Mouse (Mus musculus): ENCODE measurements around the gene Alcam. TPM values are rescaled to one million over a fixed set of nuclear protein-coding genes. Genes with fewer than 3 reads are reported as not detected.

Alcam gene
- 1,000 to 10,000 TPM in 2 of 26 experiments, 100 to 1,000 TPM in 24; 136 to 1,652 (median 442) TPM for total RNA-seq (2018; cell fraction: chromatin; rRNA removed)
- total RNA-seq (2018; cell fraction: cytosol; rRNA removed) = 100 to 1,000 TPM in 24 of 26 experiments, 10 to 100 TPM in 2; 85.8 to 258 (median 182) TPM
- 1,000 to 10,000 TPM in 1 of 26 experiments, 100 to 1,000 TPM in 25; 128 to 1,190 (median 364) TPM for total RNA-seq (2018; cell fraction: nucleus; rRNA removed)
- polyA plus RNA-seq (2018) = 108 to 331 TPM (median 162 TPM) in 3 replicates

DNA sequence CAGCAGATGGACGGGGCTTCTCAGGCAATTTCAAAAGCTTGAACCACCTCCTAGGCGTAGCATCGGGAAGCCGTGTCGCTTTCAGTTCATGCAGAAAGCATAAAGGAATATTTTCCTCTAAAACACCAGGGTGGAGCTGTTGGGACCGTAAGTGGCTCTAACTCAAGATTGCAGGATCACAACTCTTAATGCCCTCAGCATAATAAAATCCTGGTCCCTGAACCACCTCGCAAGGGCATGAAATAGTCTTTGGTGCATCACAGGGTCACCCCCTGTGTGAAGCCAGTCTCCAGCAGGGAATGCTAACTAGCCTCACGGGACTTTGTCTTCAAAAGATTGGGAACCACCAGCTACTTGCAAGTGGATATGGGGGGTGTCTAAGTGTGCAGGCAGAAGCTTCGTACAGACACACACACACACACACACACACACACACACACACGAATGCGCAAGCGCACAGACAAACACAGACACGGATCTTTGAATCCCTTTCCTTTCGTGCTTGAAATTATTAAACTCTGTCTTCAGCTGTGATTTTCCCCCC lies at the start of gene Alcam:
Gene Alcam, minus strand, starts transcription at position 104 of the 544 bp plus-strand sequence.
- no peaks in the 10 kb centered on the region for H3K36me3 ChIP-seq (ENCODE audit: inconsistent target)
- peak within 1 kb of the TSS; percentile 86 for H3K27ac ChIP-seq
- 1% methylated on average over 14 of the region's 14 CpGs for WGBS (ENCODE audit: missing documents)
- peaks cover 37% of the 10 kb centered on the region for H3K79me2 ChIP-seq (ENCODE audit: inconsistent target)
- H3K4me3 ChIP-seq (ENCODE audit: inconsistent target) = peak within 1 kb of the TSS; percentile 60

- Histone ChIP-seq H3K4me3 (ENCODE audit: inconsistent target) (no peak overlapping the region), H3K36me3 (ENCODE audit: inconsistent target) (no peaks in the 10 kb centered on the region), H3K79me2 (ENCODE audit: inconsistent target) (no peaks in the 10 kb centered on the region), H3K27ac (no peak overlapping the region)
- 97% methylated on average over 4 of the region's 4 CpGs for WGBS (ENCODE audit: missing documents)
Measured at GRCm38 (mm10) chr16:52498757-52499335, 45.0 kb upstream of the Alcam start.

- no peak overlapping the region for H3K4me3 ChIP-seq (ENCODE audit: inconsistent target)
- WGBS (ENCODE audit: missing documents) = 31% methylated on average over 1 of the region's 1 CpGs
- no peaks in the 10 kb centered on the region for H3K79me2 ChIP-seq (ENCODE audit: inconsistent target)
- H3K27ac ChIP-seq = no peak overlapping the region
- no peaks in the 10 kb centered on the region for H3K36me3 ChIP-seq (ENCODE audit: inconsistent target)
Measured at GRCm38 (mm10) chr16:52490542-52490941, 36.7 kb upstream of the Alcam start.

- H3K4me3 ChIP-seq (ENCODE audit: inconsistent target) = no peak overlapping the region
- peak overlapping the region; percentile 53 for H3K27ac ChIP-seq
- no peaks in the 10 kb centered on the region for H3K79me2 ChIP-seq (ENCODE audit: inconsistent target)
- 13% methylated on average over 4 of the region's 4 CpGs for WGBS (ENCODE audit: missing documents)
- no peaks in the 10 kb centered on the region for H3K36me3 ChIP-seq (ENCODE audit: inconsistent target)
Measured at GRCm38 (mm10) chr16:52474235-52474634, 20.4 kb upstream of the Alcam start.

- 92% methylated on average over 2 of the region's 2 CpGs for WGBS (ENCODE audit: missing documents)
- Histone ChIP-seq H3K27ac (no peak overlapping the region), H3K36me3 (ENCODE audit: inconsistent target) (no peaks in the 10 kb centered on the region), H3K79me2 (ENCODE audit: inconsistent target) (no peaks in the 10 kb centered on the region), H3K4me3 (ENCODE audit: inconsistent target) (no peak overlapping the region)
Measured at GRCm38 (mm10) chr16:52473089-52473488, 19.2 kb upstream of the Alcam start.

DNA sequence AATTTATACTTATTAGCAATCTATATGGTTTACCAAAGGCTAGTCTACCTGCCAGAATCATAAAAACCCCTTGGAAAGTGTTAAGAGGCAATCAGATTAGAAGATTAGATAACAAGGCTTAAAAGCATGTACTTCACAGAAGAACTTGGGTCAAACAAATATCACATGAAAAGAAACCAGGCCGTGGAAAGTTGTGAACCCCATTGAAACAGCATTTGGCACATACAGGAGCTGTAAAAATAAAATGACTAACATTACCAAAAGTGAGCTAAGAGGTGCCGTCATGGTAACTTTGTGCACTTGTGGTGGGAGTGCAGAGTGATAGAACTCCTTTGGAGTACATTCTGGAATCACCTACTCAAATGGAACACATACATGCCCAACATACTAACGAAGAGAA lies 18.8 kb upstream of the Alcam start:
- Histone ChIP-seq H3K27ac (no peak overlapping the region), H3K4me3 (ENCODE audit: inconsistent target) (no peak overlapping the region), H3K79me2 (ENCODE audit: inconsistent target) (no peaks in the 10 kb centered on the region), H3K36me3 (ENCODE audit: inconsistent target) (no peaks in the 10 kb centered on the region)
- WGBS (ENCODE audit: missing documents) = 94% methylated on average over 3 of the region's 3 CpGs

DNA sequence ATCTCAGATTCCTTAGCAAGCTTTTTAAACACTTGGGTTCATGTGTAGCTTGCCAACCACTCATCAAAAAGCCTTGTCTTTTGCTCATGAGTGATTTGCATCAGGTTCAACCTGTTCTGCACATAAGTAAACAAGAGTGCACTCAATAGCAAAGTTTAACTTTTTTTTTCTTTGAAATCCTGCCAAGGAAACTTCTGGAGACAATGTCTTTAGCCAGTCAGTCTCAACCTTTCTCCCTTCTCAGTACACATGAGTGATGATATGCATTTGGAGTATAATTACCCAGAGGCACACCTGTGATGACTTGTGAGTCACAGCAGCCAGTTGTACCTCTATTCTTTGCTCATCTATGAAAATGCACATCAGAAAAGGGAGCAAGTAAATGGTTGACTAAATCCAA lies 18.2 kb upstream of the Alcam start:
- Histone ChIP-seq H3K36me3 (ENCODE audit: inconsistent target) (no peaks in the 10 kb centered on the region), H3K79me2 (ENCODE audit: inconsistent target) (no peaks in the 10 kb centered on the region), H3K4me3 (ENCODE audit: inconsistent target) (no peak overlapping the region)

DNA sequence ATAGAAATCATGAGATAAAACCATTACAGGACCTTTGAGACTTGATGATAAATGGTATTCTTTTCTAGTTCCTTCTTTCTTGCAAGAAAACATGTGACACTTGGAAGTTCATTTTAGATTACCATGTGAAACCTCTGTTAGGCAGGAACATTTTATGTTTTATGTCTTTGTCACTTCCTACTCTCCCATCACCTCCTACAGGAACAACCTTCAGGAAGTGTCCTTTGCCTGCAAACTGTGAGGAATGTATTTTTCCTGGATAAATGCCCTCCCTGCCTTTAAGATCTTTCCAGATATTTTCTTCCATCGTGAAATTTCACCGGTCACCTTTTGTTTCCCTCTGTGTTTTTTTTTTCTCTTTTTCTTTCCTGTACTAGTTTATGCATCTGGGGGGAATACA lies 17.0 kb upstream of the Alcam start:
- H3K27ac ChIP-seq = peak overlapping the region; percentile 97
- WGBS (ENCODE audit: missing documents) = 80% methylated on average over 2 of the region's 2 CpGs

More for the DNA sequence above, 18.2 kb upstream of the Alcam start:
- H3K27ac ChIP-seq = peak overlapping the region; percentile 97

GRCm38 (mm10) chr16:52470226-52470625 lies 16.4 kb upstream of the Alcam start:
- no peak overlapping the region for H3K4me3 ChIP-seq (ENCODE audit: inconsistent target)
- H3K27ac ChIP-seq = peak overlapping the region; percentile 97
- H3K36me3 ChIP-seq (ENCODE audit: inconsistent target) = no peaks in the 10 kb centered on the region
- 6% methylated on average over 3 of the region's 3 CpGs for WGBS (ENCODE audit: missing documents)
- no peaks in the 10 kb centered on the region for H3K79me2 ChIP-seq (ENCODE audit: inconsistent target)

More for the DNA sequence above, 17.0 kb upstream of the Alcam start:
- Histone ChIP-seq H3K36me3 (ENCODE audit: inconsistent target) (no peaks in the 10 kb centered on the region), H3K4me3 (ENCODE audit: inconsistent target) (no peak overlapping the region), H3K79me2 (ENCODE audit: inconsistent target) (no peaks in the 10 kb centered on the region)

- Histone ChIP-seq H3K27ac (peak overlapping the region; percentile 97), H3K36me3 (ENCODE audit: inconsistent target) (no peaks in the 10 kb centered on the region), H3K4me3 (ENCODE audit: inconsistent target) (no peak overlapping the region), H3K79me2 (ENCODE audit: inconsistent target) (no peaks in the 10 kb centered on the region)
Measured at GRCm38 (mm10) chr16:52468426-52468825, 14.6 kb upstream of the Alcam start.

DNA sequence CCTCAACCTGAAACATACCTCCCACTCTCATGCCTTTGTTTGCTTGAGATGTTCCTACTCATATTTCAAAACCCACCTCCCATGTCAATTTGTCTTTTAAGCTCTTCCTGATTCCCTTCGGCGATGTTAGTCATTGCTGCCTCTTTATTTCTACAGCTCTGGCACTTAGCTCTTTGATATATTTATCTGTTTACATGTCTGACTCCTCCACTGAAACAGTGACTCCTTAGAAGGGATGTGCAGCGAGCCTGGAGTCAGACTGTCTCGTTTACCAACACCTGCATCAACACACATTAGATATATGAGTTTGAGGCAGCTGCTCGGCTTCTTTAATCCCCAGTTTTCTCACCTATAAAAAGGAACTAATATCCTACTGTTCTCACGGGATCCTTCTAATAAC lies 12.9 kb upstream of the Alcam start:
- Histone ChIP-seq H3K36me3 (ENCODE audit: inconsistent target) (no peaks in the 10 kb centered on the region), H3K27ac (peak overlapping the region; percentile 97), H3K79me2 (ENCODE audit: inconsistent target) (no peaks in the 10 kb centered on the region), H3K4me3 (ENCODE audit: inconsistent target) (no peak overlapping the region)
- 94% methylated on average over 6 of the region's 6 CpGs for WGBS (ENCODE audit: missing documents)

DNA sequence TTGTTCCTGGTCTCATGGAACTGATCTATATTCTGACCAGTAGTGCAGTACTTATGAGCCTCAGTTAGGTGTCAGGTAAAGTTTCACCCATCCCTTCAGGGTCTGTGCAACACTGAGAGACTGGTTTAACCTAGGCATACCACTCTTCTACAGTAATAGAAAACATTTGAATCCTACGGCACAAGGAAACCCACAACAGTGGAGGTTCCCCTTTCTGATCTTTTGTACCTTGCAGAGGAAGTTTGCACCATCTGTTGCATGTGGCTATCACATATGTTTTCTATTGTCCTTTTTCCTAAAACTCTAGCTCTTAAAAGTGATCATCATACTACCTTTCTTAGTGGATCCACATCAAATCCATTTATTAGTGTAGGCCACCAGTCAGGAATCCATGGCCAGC lies 10.7 kb upstream of the Alcam start:
- 7% methylated on average over 1 of the region's 1 CpGs for WGBS (ENCODE audit: missing documents)
- H3K79me2 ChIP-seq (ENCODE audit: inconsistent target) = no peaks in the 10 kb centered on the region
- H3K36me3 ChIP-seq (ENCODE audit: inconsistent target) = no peaks in the 10 kb centered on the region
- peak overlapping the region; percentile 25 for H3K27ac ChIP-seq
- no peak overlapping the region for H3K4me3 ChIP-seq (ENCODE audit: inconsistent target)

GRCm38 (mm10) chr16:52452862-52453715 lies 785 bp downstream of the Alcam start:
- peak overlapping the region; percentile 96 for H3K4me3 ChIP-seq (ENCODE audit: inconsistent target)
- H3K27ac ChIP-seq = peak overlapping the region; percentile 86
- WGBS (ENCODE audit: missing documents) = under 1% methylated on average over 55 of the region's 55 CpGs
- peaks cover 47% of the 10 kb centered on the region for H3K79me2 ChIP-seq (ENCODE audit: inconsistent target)
- H3K36me3 ChIP-seq (ENCODE audit: inconsistent target) = no peaks in the 10 kb centered on the region

DNA sequence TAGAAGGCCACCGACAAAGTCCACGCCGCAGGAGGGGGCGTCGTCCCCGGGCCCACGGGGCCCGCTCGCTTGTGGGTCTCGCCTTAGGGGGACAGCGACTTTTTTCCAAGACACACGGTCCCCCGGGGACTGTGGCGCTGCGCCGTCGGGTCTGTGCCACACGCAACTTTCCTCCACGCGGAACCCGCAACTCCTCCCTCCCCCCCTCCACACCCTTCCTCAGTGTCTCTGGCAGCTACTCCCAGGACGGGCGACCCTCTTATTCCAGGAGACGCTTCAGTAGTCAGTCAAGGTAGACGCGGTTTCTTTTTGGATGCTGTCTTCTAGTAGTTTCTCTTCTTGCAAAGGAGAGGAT lies 1.4 kb downstream of the Alcam start:
- H3K4me3 ChIP-seq (ENCODE audit: inconsistent target) = peak overlapping the region; percentile 96
- H3K36me3 ChIP-seq (ENCODE audit: inconsistent target) = no peaks in the 10 kb centered on the region
- H3K27ac ChIP-seq = peak overlapping the region; percentile 72
- WGBS (ENCODE audit: missing documents) = 0% methylated on average over 21 of the region's 26 CpGs
- H3K79me2 ChIP-seq (ENCODE audit: inconsistent target) = peaks cover 53% of the 10 kb centered on the region
